Mouse (Mus musculus) ES-Bruce4 (cell line): Measurements from ENCODE around the gene Trpv5. TPM values are rescaled to one million over a fixed set of nuclear protein-coding genes. Genes with fewer than 3 reads are reported as not detected.

ENCODE experiments used
- H3K27ac ChIP-seq: 2 replicates; pipeline ENCODE4 v1.5.1; 2012; ENCODE audit warnings: low read length, inconsistent platforms; ENCODE audit not compliant: insufficient read depth
- H3K27me3 ChIP-seq: 2 replicates; pipeline ENCODE4 v1.6.1; 2012; ENCODE audit warnings: mild to moderate bottlenecking, low read length, inconsistent platforms; ENCODE audit not compliant: control insufficient read depth, poor library complexity, insufficient read depth, severe bottlenecking
- H3K36me3 ChIP-seq: 2 replicates; pipeline ENCODE4 v1.6.1; 2012; ENCODE audit warnings: inconsistent platforms, mild to moderate bottlenecking, low read length, moderate library complexity; ENCODE audit not compliant: control insufficient read depth, poor library complexity, insufficient read depth, severe bottlenecking
- H3K4me1 ChIP-seq: one replicate; pipeline ENCODE4 v1.8.1; 2011; ENCODE audit warnings: low read length; ENCODE audit not compliant: control insufficient read depth, insufficient read depth
- H3K4me3 ChIP-seq: 2 replicates; pipeline ENCODE4 v1.5.1; 2011; ENCODE audit warnings: low read depth, mild to moderate bottlenecking, low read length
- H3K9ac ChIP-seq: 2 replicates; pipeline ENCODE4 v1.6.1; 2012; ENCODE audit warnings: low read depth, mild to moderate bottlenecking, inconsistent platforms; ENCODE audit not compliant: poor library complexity, severe bottlenecking
- H3K9me3 ChIP-seq: replicated peaks from 2 replicates; pipeline ENCODE4 v1.6.1; 2012; ENCODE audit warnings: mild to moderate bottlenecking, low read length, inconsistent platforms; ENCODE audit not compliant: control insufficient read depth, poor library complexity, insufficient read depth, severe bottlenecking
- CTCF ChIP-seq: IDR thresholded peaks from one replicate; pipeline ENCODE4 v1.8.1; 2011; ENCODE audit warnings: low read depth, low read length
- EP300 ChIP-seq: IDR thresholded peaks from 2 replicates; pipeline ENCODE4 v1.6.1; 2011; ENCODE audit warnings: low read depth, low read length; ENCODE audit not compliant: insufficient read depth
- POLR2A ChIP-seq: IDR thresholded peaks from one replicate; pipeline ENCODE4 v1.8.1; 2011; ENCODE audit warnings: low read length; ENCODE audit not compliant: insufficient read depth
- polyA plus RNA-seq: library from polyadenylated mRNA; stranded (reverse); fragments of >200 nt; gene quantifications from 2 replicates; pipeline ENCODE4 v1.2.4, GENCODE M21; 2011; ENCODE audit warnings: low read depth; ENCODE audit not compliant: missing spikeins, insufficient read depth, insufficient read length

The Trpv5 gene
- polyA plus RNA-seq, 1 experiment = 0.18 TPM

- H3K27me3 ChIP-seq = no peaks in the 10 kb centered on the region; the same call in 1 of the 2 replicates
Measured at GRCm38 (mm10) chr6:41684131-41684530, 3.6 kb upstream of the Trpv5 start, which contains the start of gene Llcfc1. Gene Llcfc1 (plus strand): TSS chr6:41684431.

GRCm38 (mm10) chr6:41681656-41682055 is 1.1 kb upstream of the Trpv5 start:
- H3K9ac ChIP-seq = no peak overlapping the region
- TF ChIP-seq POLR2A (no peak), CTCF (no peak)

More at GRCm38 (mm10) chr6:41684131-41684530, 3.6 kb upstream of the Trpv5 start, which contains the start of gene Llcfc1:
- peaks cover 1% of the 10 kb centered on the region for H3K4me1 ChIP-seq
- no peaks in the 10 kb centered on the region for H3K36me3 ChIP-seq
- H3K9ac ChIP-seq = no peak within 1 kb of the TSS
- H3K9me3 ChIP-seq = no peaks in the 10 kb centered on the region
- H3K27ac ChIP-seq = no peak within 1 kb of the TSS
- no peak within 1 kb of the TSS for H3K4me3 ChIP-seq
- TF ChIP-seq CTCF (no peak), EP300 (no peak), POLR2A (no peak)

GRCm38 (mm10) chr6:41676530-41676929 is 4.0 kb downstream of the Trpv5 start:
- no peaks in the 10 kb centered on the region; the same call in none of the 2 replicates for H3K27me3 ChIP-seq
- H3K36me3 ChIP-seq = no peaks in the 10 kb centered on the region
- H3K4me3 ChIP-seq = no peak overlapping the region
- H3K4me1 ChIP-seq = peaks cover under 1% of the 10 kb centered on the region
- TF ChIP-seq CTCF = no peak
- no peak overlapping the region for H3K27ac ChIP-seq
- no peak overlapping the region for H3K9ac ChIP-seq
- no peaks in the 10 kb centered on the region for H3K9me3 ChIP-seq

More at GRCm38 (mm10) chr6:41681656-41682055, 1.1 kb upstream of the Trpv5 start:
- no peak overlapping the region for H3K27ac ChIP-seq
- no peaks in the 10 kb centered on the region; the same call in none of the 2 replicates for H3K27me3 ChIP-seq
- no peak overlapping the region for H3K4me3 ChIP-seq
- H3K4me1 ChIP-seq = peaks cover 1% of the 10 kb centered on the region
- no peaks in the 10 kb centered on the region for H3K36me3 ChIP-seq
- H3K9me3 ChIP-seq = no peaks in the 10 kb centered on the region

GRCm38 (mm10) chr6:41662320-41662719 is 18.2 kb downstream of the Trpv5 start:
- Histone ChIP-seq H3K4me1 (no peaks in the 10 kb centered on the region), H3K27me3 (no peaks in the 10 kb centered on the region), H3K9ac (no peak overlapping the region), H3K36me3 (no peaks in the 10 kb centered on the region), H3K27ac (no peak overlapping the region), H3K4me3 (no peak overlapping the region), H3K9me3 (no peaks in the 10 kb centered on the region)
- TF ChIP-seq POLR2A (no peak), EP300 (no peak), CTCF (no peak)

GRCm38 (mm10) chr6:41658487-41658886 is 22.1 kb downstream of the Trpv5 start:
- TF ChIP-seq EP300 (no peak), POLR2A (no peak), CTCF (no peak)
- no peak overlapping the region for H3K4me3 ChIP-seq

GRCm38 (mm10) chr6:41654648-41655047 is 25.9 kb downstream of the Trpv5 start:
- no peaks in the 10 kb centered on the region for H3K36me3 ChIP-seq
- H3K27ac ChIP-seq = no peak overlapping the region
- H3K27me3 ChIP-seq = no peaks in the 10 kb centered on the region
- H3K9ac ChIP-seq = no peak overlapping the region
- TF ChIP-seq POLR2A = no peak
- TF ChIP-seq CTCF = no peak
- no peak for TF ChIP-seq EP300
- H3K4me1 ChIP-seq = no peaks in the 10 kb centered on the region
- H3K9me3 ChIP-seq = no peaks in the 10 kb centered on the region
- no peak overlapping the region for H3K4me3 ChIP-seq

More at GRCm38 (mm10) chr6:41658487-41658886, 22.1 kb downstream of the Trpv5 start:
- Histone ChIP-seq H3K9ac (no peak overlapping the region), H3K27me3 (no peaks in the 10 kb centered on the region), H3K4me1 (no peaks in the 10 kb centered on the region), H3K36me3 (no peaks in the 10 kb centered on the region), H3K9me3 (no peaks in the 10 kb centered on the region), H3K27ac (no peak overlapping the region)
